Mouse (Mus musculus) hindbrain, embryonic 14.5 days (tissue): ENCODE data around the gene Cmtm4. TPM values are rescaled to one million over a fixed set of nuclear protein-coding genes. Genes with fewer than 3 reads are reported as not detected.
A peak's percentile ranks its signal among the peaks of the same experiment; 100 is the strongest.

Experiments
- ATAC-seq: fragments of 200-750 bp; cut with Nextera tagmentation; 2 replicates; pipeline ENCODE4 v1.8.0; 2017; ENCODE audit warnings: moderate number of reproducible peaks, mild to moderate bottlenecking, moderate TSS enrichment, moderate library complexity; ENCODE audit not compliant: low FRiP score
- DNase-seq: peaks from one replicate; pipeline ENCODE4 v3.0.0-alpha.2; 2015; ENCODE audit warnings: low spot score
- H3K27ac ChIP-seq: fragments of 300-500 bp; sonication (generic); 2 replicates; pipeline ENCODE4 v1.5.1; 2014; ENCODE audit warnings: mild to moderate bottlenecking, moderate library complexity
- H3K27me3 ChIP-seq: fragments of 300-500 bp; sonication (generic); 2 replicates; pipeline ENCODE4 v1.6.1; 2014; ENCODE audit warnings: mild to moderate bottlenecking, low read length, mixed read lengths; ENCODE audit not compliant: control insufficient read depth, insufficient read depth
- H3K36me3 ChIP-seq: fragments of 300-500 bp; sonication (generic); replicated peaks from 2 replicates; pipeline ENCODE4 v1.6.1; 2014; ENCODE audit not compliant: control insufficient read depth, insufficient read depth
- H3K4me1 ChIP-seq: fragments of 300-500 bp; sonication (generic); replicated peaks from 2 replicates; pipeline ENCODE4 v1.6.1; 2014; ENCODE audit warnings: antibody characterized with exemption, low read length, mixed read lengths; ENCODE audit not compliant: control insufficient read depth, insufficient read depth
- H3K4me2 ChIP-seq: fragments of 300-500 bp; sonication (generic); replicated peaks from 2 replicates; pipeline ENCODE4 v1.6.1; 2014; ENCODE audit warnings: mild to moderate bottlenecking, moderate library complexity
- H3K4me3 ChIP-seq: fragments of 300-500 bp; sonication (generic); replicated peaks from 2 replicates; pipeline ENCODE4 v1.5.1; 2014; ENCODE audit warnings: mild to moderate bottlenecking, low read length
- H3K9ac ChIP-seq: fragments of 300-500 bp; sonication (generic); 2 replicates; pipeline ENCODE4 v1.6.1; 2014
- H3K9me3 ChIP-seq: fragments of 300-500 bp; sonication (generic); 2 replicates; pipeline ENCODE4 v1.6.1; 2016; ENCODE audit warnings: low read length; ENCODE audit not compliant: control insufficient read depth
- WGBS: fragments of 180-500 bp; shearing (Covaris S2); extraction: QIAGEN DNeasy Blood & Tissue Kit; methylation state at CpG from one replicate; pipeline ENCODE4 v1.1.7; 2014; 5-methylcytosine and 5-hydroxymethylcytosine counted together
- polyA plus RNA-seq: library from polyadenylated mRNA; unstranded; fragments of >200 nt; fragmentation: Nextera tagmentation; extraction: Ambion mirVana; gene quantifications from 2 replicates; pipeline ENCODE4 v1.2.1, GENCODE M21; 2014

Cmtm4 gene
- polyA plus RNA-seq, 1 experiment from 2014 or later = 3.8 TPM

- no peaks in the 10 kb centered on the region for H3K27me3 ChIP-seq
- DNase-seq = no peak
- H3K4me1 ChIP-seq = no peaks in the 10 kb centered on the region
- H3K9me3 ChIP-seq = no peaks in the 10 kb centered on the region
- no peak overlapping the region for H3K4me2 ChIP-seq
- H3K27ac ChIP-seq = no peak overlapping the region
- no peak for ATAC-seq
- H3K4me3 ChIP-seq = no peak overlapping the region
- H3K36me3 ChIP-seq = peaks cover 14% of the 10 kb centered on the region
- WGBS = 89% methylated on average over 13 of the region's 13 CpGs
- H3K9ac ChIP-seq = no peak overlapping the region
Observed at GRCm38 (mm10) chr8:104350047-104350446, 45.6 kb downstream of the Cmtm4 start.

GRCm38 (mm10) chr8:104348971-104349370 lies 46.6 kb downstream of the Cmtm4 start:
- Histone ChIP-seq H3K4me1 (no peaks in the 10 kb centered on the region), H3K27me3 (no peaks in the 10 kb centered on the region), H3K9ac (no peak overlapping the region), H3K4me3 (no peak overlapping the region), H3K4me2 (no peak overlapping the region), H3K27ac (no peak overlapping the region), H3K9me3 (no peaks in the 10 kb centered on the region), H3K36me3 (peaks cover 4% of the 10 kb centered on the region)
- WGBS = 83% methylated on average over 5 of the region's 5 CpGs
- no peak for DNase-seq
- no peak for ATAC-seq

- Histone ChIP-seq H3K9ac (no peak overlapping the region), H3K4me2 (no peak overlapping the region), H3K36me3 (peaks cover 4% of the 10 kb centered on the region), H3K27ac (no peak overlapping the region), H3K9me3 (no peaks in the 10 kb centered on the region), H3K4me3 (no peak overlapping the region), H3K27me3 (no peaks in the 10 kb centered on the region), H3K4me1 (no peaks in the 10 kb centered on the region)
- 55% methylated on average over 12 of the region's 12 CpGs for WGBS
- DNase-seq = no peak
- no peak for ATAC-seq
Observed at GRCm38 (mm10) chr8:104346706-104347105, 48.9 kb downstream of the Cmtm4 start.

DNA sequence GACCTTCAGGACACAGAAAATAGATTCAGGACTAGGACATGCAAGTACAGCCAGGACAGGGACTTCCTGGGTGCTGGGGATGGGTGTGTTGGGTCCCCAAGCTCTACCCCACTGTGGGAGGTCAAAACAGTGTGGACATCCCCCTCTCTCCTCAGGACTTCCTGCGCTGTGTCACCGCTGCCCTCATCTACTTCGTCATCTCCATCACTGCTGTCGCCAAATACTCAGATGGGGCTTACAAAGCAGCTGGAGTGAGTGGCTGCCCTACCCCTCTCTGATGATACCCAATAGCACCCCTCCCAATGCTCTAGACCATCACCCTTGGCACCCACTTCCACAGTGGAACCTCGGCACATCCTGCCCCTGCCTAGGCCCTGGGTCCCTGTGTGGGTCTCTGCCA lies 51.0 kb downstream of the Cmtm4 start:
- Histone ChIP-seq H3K4me1 (0 out of 2 replicates have a peak, but pooled peaks cover 3% of the 10 kb centered on the region), H3K9ac (no peak overlapping the region), H3K36me3 (peaks cover 4% of the 10 kb centered on the region; the same call in 1 of the 2 replicates), H3K27ac (no peak overlapping the region), H3K4me3 (no peak overlapping the region), H3K9me3 (no peaks in the 10 kb centered on the region), H3K27me3 (no peaks in the 10 kb centered on the region), H3K4me2 (no peak overlapping the region)
- no peak for DNase-seq
- WGBS = 96% methylated on average over 5 of the region's 5 CpGs
- ATAC-seq = no peak

- DNase-seq (peak; percentile 89), ATAC-seq (peak; percentile 61)
- Histone ChIP-seq H3K27me3 (no peaks in the 10 kb centered on the region), H3K9me3 (no peaks in the 10 kb centered on the region), H3K27ac (no peak overlapping the region), H3K9ac (no peak overlapping the region), H3K4me2 (no peak overlapping the region), H3K4me1 (0 out of 2 replicates have a peak, but pooled peaks cover 3% of the 10 kb centered on the region), H3K36me3 (0 out of 2 replicates have a peak, but pooled peaks cover 4% of the 10 kb centered on the region), H3K4me3 (no peak overlapping the region)
- 20% methylated on average over 7 of the region's 7 CpGs for WGBS
Observed at GRCm38 (mm10) chr8:104343957-104344356, 51.6 kb downstream of the Cmtm4 start.

DNA sequence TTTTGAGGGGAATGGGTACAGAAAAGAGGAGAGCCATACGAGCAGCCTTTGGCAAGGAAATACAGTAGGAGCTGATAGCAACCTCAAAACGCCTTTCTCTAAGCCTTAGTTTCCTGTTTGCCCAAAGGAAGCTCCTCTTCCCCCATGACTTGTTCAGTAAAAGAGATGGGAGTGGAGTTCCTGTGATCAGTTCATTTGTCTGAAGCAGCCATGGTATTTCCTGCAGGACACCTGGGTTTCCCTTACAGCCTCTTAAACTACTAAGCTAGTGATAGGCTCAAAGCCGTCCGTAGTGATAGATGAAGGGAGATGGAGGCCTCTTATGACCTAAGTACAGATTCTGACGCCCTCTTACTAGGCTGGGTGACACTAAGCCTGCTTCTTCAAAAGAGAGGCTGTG lies 53.2 kb downstream of the Cmtm4 start:
- DNase-seq (no peak), ATAC-seq (no peak)
- Histone ChIP-seq H3K9me3 (no peaks in the 10 kb centered on the region), H3K27ac (no peak overlapping the region), H3K36me3 (no peaks in the 10 kb centered on the region), H3K4me1 (0 out of 2 replicates have a peak, but pooled peaks cover 3% of the 10 kb centered on the region), H3K4me3 (no peak overlapping the region), H3K4me2 (no peak overlapping the region), H3K9ac (no peak overlapping the region), H3K27me3 (no peaks in the 10 kb centered on the region)
- 81% methylated on average over 5 of the region's 5 CpGs for WGBS

- WGBS = 42% methylated on average over 6 of the region's 6 CpGs
- DNase-seq = no peak
- H3K27ac ChIP-seq = no peak overlapping the region
- 0 out of 2 replicates have a peak, but pooled peaks cover 3% of the 10 kb centered on the region for H3K4me1 ChIP-seq
- peak overlapping the region; percentile 76 for H3K4me2 ChIP-seq
- ATAC-seq = peak; percentile 15; the same call in 1 of the 2 replicates
- no peaks in the 10 kb centered on the region for H3K9me3 ChIP-seq
- H3K36me3 ChIP-seq = no peaks in the 10 kb centered on the region
- H3K27me3 ChIP-seq = no peaks in the 10 kb centered on the region
- H3K4me3 ChIP-seq = peak overlapping the region; percentile 49
- H3K9ac ChIP-seq = no peak overlapping the region
Observed at GRCm38 (mm10) chr8:104341678-104342077, 53.9 kb downstream of the Cmtm4 start.

DNA sequence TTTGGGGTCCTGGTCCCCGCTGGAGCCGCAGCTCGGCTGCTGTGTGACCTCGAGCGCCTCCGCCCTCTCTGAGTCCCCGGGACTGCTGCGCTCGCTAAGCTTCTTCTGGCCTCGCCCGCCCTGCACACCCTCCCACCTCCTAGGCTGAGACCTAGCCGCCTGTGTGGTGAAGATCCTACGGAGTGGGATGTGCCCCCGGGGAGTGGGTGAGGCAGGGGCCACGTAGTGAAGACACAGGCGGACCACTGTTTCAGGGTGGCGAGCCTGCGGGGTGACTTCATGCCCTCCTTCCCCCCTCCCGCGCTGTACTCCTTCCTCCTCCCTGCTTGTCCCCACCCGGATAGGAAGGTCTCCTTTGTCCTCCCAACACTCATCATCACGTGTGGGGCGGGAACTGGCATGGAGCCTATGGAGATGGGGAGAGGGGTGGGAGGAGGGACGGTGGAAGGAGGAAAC lies 54.5 kb downstream of the Cmtm4 start:
- Histone ChIP-seq H3K9ac (peak overlapping the region; percentile 71), H3K9me3 (no peaks in the 10 kb centered on the region), H3K4me2 (peak overlapping the region; percentile 76), H3K27me3 (no peaks in the 10 kb centered on the region), H3K4me1 (0 out of 2 replicates have a peak, but pooled peaks cover 3% of the 10 kb centered on the region), H3K36me3 (no peaks in the 10 kb centered on the region), H3K4me3 (peak overlapping the region; percentile 49), H3K27ac (peak overlapping the region; percentile 44; the same call in 1 of the 2 replicates)
- WGBS = under 1% methylated on average over 24 of the region's 24 CpGs
- peak; percentile 71 for ATAC-seq
- DNase-seq = peak; percentile 63

GRCm38 (mm10) chr8:104340233-104341105 lies 55.1 kb downstream of the Cmtm4 start:
- WGBS = under 1% methylated on average over 52 of the region's 54 CpGs
- Histone ChIP-seq H3K4me3 (peak overlapping the region; percentile 49), H3K36me3 (no peaks in the 10 kb centered on the region), H3K27me3 (no peaks in the 10 kb centered on the region), H3K4me1 (0 out of 2 replicates have a peak, but pooled peaks cover 3% of the 10 kb centered on the region), H3K9me3 (no peaks in the 10 kb centered on the region), H3K9ac (peak overlapping the region; percentile 71), H3K27ac (peak overlapping the region; percentile 44; the same call in 1 of the 2 replicates), H3K4me2 (peak overlapping the region; percentile 76)
- ATAC-seq (peak; percentile 67), DNase-seq (peak; percentile 57)
